Mouse (Mus musculus): ENCODE results near the gene Usp8.

DNA sequence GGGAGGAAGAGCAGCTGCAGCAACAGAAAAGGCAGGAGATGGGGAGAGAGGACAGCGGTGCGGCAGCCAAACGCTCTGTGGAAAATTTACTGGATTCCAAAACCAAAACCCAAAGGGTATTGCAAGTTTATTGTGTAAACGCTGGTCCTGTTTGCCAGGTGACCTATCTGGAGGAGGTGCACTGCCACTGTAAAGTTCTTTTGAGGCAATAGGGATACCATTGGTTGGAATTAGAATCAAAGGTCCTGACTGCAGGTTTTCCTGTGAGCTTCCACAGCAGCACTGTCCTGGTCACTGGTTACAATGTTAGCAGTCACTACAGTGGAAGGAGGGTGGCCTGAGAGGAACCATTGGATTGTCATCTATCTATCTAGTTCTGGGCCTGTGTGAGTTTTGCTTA, 22.1 kb downstream of the Usp8 start:
- no peak for TF ChIP-seq CTCF (IDR thresholded peaks at IDR 0.05; ENCODE audit: extremely low read depth, insufficient read depth, low read length)
- no peak for TF ChIP-seq POLR2A (IDR thresholded peaks at IDR 0.05; ENCODE audit: extremely low read depth, insufficient read depth, low read length)
